Mouse (Mus musculus) forebrain, embryonic 13.5 days (tissue): ENCODE data around the gene Olfr64. TPM values are rescaled to one million over a fixed set of nuclear protein-coding genes. Genes with fewer than 3 reads are reported as not detected.

ENCODE experiments used
- ATAC-seq: fragments of 200-750 bp; cut with Nextera tagmentation; 2 replicates; pipeline ENCODE4 v1.8.0; 2017
- H3K27ac ChIP-seq: fragments of 300-500 bp; sonication (generic); 2 replicates; pipeline ENCODE4 v1.5.1; 2015; ENCODE audit warnings: inconsistent platforms, mild to moderate bottlenecking, moderate library complexity
- H3K27me3 ChIP-seq: fragments of 300-500 bp; sonication (generic); 2 replicates; pipeline ENCODE4 v1.6.1; 2015; ENCODE audit warnings: mild to moderate bottlenecking, inconsistent platforms
- H3K36me3 ChIP-seq: fragments of 300-500 bp; sonication (generic); 2 replicates; pipeline ENCODE4 v1.6.1; 2015; ENCODE audit warnings: mild to moderate bottlenecking, inconsistent platforms; ENCODE audit not compliant: poor library complexity, severe bottlenecking
- H3K4me1 ChIP-seq: fragments of 300-500 bp; sonication (generic); 2 replicates; pipeline ENCODE4 v1.6.1; 2015; ENCODE audit warnings: inconsistent platforms
- H3K4me2 ChIP-seq: fragments of 300-500 bp; sonication (generic); 2 replicates; pipeline ENCODE4 v1.6.1; 2015; ENCODE audit warnings: inconsistent platforms, mild to moderate bottlenecking, moderate library complexity
- H3K4me3 ChIP-seq: fragments of 300-500 bp; sonication (generic); 2 replicates; pipeline ENCODE4 v1.5.1; 2015; ENCODE audit warnings: mild to moderate bottlenecking, inconsistent platforms
- H3K9ac ChIP-seq: fragments of 300-500 bp; sonication (generic); 2 replicates; pipeline ENCODE4 v1.6.1; 2015; ENCODE audit warnings: mild to moderate bottlenecking, inconsistent platforms
- H3K9me3 ChIP-seq: fragments of 300-500 bp; sonication (generic); replicated peaks from 2 replicates; pipeline ENCODE4 v1.6.1; 2016; ENCODE audit warnings: inconsistent platforms
- WGBS: fragments of 180-500 bp; shearing (Covaris S2); methylation state at CpG from one replicate; pipeline ENCODE4 v1.1.7; 2015; 5-methylcytosine and 5-hydroxymethylcytosine counted together
- polyA plus RNA-seq: library from polyadenylated mRNA; unstranded; fragments of >200 nt; fragmentation: Nextera tagmentation; extraction: Ambion mirVana; gene quantifications from 2 replicates; pipeline ENCODE4 v1.2.1, GENCODE M21; 2015

Gene Olfr64
- polyA plus RNA-seq, 1 experiment from 2014 or later, result not detected

- no peak for ATAC-seq
Measured at GRCm38 (mm10) chr7:103865716-103866115, 28.6 kb downstream of the Olfr64 start.

GRCm38 (mm10) chr7:103861531-103861930 lies 32.8 kb downstream of the Olfr64 start:
- H3K9me3 ChIP-seq, result no peaks in the 10 kb centered on the region
- no peak for ATAC-seq
- no peaks in the 10 kb centered on the region for H3K36me3 ChIP-seq
- H3K27ac ChIP-seq, result no peak overlapping the region
- no peaks in the 10 kb centered on the region for H3K4me1 ChIP-seq
- no peak overlapping the region for H3K4me2 ChIP-seq
- 85% methylated on average over 3 of the region's 3 CpGs for WGBS
- no peaks in the 10 kb centered on the region for H3K27me3 ChIP-seq
- no peak overlapping the region for H3K9ac ChIP-seq
- H3K4me3 ChIP-seq, result no peak overlapping the region

More at GRCm38 (mm10) chr7:103865716-103866115, 28.6 kb downstream of the Olfr64 start:
- Histone ChIP-seq H3K4me2 (no peak overlapping the region), H3K4me1 (no peaks in the 10 kb centered on the region), H3K27me3 (no peaks in the 10 kb centered on the region), H3K27ac (no peak overlapping the region), H3K4me3 (no peak overlapping the region), H3K9ac (no peak overlapping the region), H3K36me3 (no peaks in the 10 kb centered on the region), H3K9me3 (no peaks in the 10 kb centered on the region)

- Histone ChIP-seq H3K4me1 (no peaks in the 10 kb centered on the region), H3K27ac (no peak overlapping the region), H3K36me3 (no peaks in the 10 kb centered on the region), H3K4me2 (no peak overlapping the region), H3K9me3 (no peaks in the 10 kb centered on the region), H3K27me3 (no peaks in the 10 kb centered on the region), H3K9ac (no peak overlapping the region), H3K4me3 (no peak overlapping the region)
- 62% methylated on average over 1 of the region's 1 CpGs for WGBS
- ATAC-seq, result no peak
Measured at GRCm38 (mm10) chr7:103860855-103861254, 33.4 kb downstream of the Olfr64 start.

- Histone ChIP-seq H3K4me1 (no peaks in the 10 kb centered on the region), H3K9me3 (no peaks in the 10 kb centered on the region), H3K27me3 (no peaks in the 10 kb centered on the region), H3K27ac (no peak overlapping the region), H3K4me2 (no peak overlapping the region), H3K4me3 (no peak overlapping the region), H3K36me3 (no peaks in the 10 kb centered on the region), H3K9ac (no peak overlapping the region)
- WGBS, result 80% methylated on average over 2 of the region's 2 CpGs
- ATAC-seq, result no peak
Measured at GRCm38 (mm10) chr7:103859076-103859475, 35.2 kb downstream of the Olfr64 start.

- H3K36me3 ChIP-seq, result no peaks in the 10 kb centered on the region
- no peak for ATAC-seq
- H3K27ac ChIP-seq, result no peak overlapping the region
- no peak overlapping the region for H3K9ac ChIP-seq
- no peak overlapping the region for H3K4me3 ChIP-seq
- no peak overlapping the region for H3K4me2 ChIP-seq
- no peaks in the 10 kb centered on the region for H3K27me3 ChIP-seq
- no peaks in the 10 kb centered on the region for H3K4me1 ChIP-seq
- H3K9me3 ChIP-seq, result no peaks in the 10 kb centered on the region
- WGBS, result 76% methylated on average over 1 of the region's 1 CpGs
Measured at GRCm38 (mm10) chr7:103854669-103855068, 39.6 kb downstream of the Olfr64 start.

GRCm38 (mm10) chr7:103853090-103853489 lies 41.2 kb downstream of the Olfr64 start, which contains the start of gene Hbb-y:
Gene Hbb-y (minus strand): TSS chr7:103853216.
- Histone ChIP-seq H3K9me3 (no peaks in the 10 kb centered on the region), H3K27ac (no peak within 1 kb of the TSS), H3K36me3 (no peaks in the 10 kb centered on the region), H3K9ac (no peak within 1 kb of the TSS), H3K4me2 (no peak within 1 kb of the TSS), H3K27me3 (no peaks in the 10 kb centered on the region), H3K4me3 (no peak within 1 kb of the TSS), H3K4me1 (no peaks in the 10 kb centered on the region)
- ATAC-seq, result no peak
- 65% methylated on average over 2 of the region's 2 CpGs for WGBS

- Histone ChIP-seq H3K9me3 (no peaks in the 10 kb centered on the region), H3K36me3 (no peaks in the 10 kb centered on the region), H3K4me3 (no peak overlapping the region), H3K4me1 (no peaks in the 10 kb centered on the region), H3K27ac (no peak overlapping the region), H3K4me2 (no peak overlapping the region), H3K27me3 (no peaks in the 10 kb centered on the region), H3K9ac (no peak overlapping the region)
- 50% methylated on average over 2 of the region's 2 CpGs for WGBS
- no peak for ATAC-seq
Measured at GRCm38 (mm10) chr7:103844525-103845325, 49.6 kb downstream of the Olfr64 start.

GRCm38 (mm10) chr7:103843034-103843433 lies 51.3 kb downstream of the Olfr64 start, which contains the start of gene Hbb-bh1:
Gene Hbb-bh1 (minus strand): TSS chr7:103843164.
- WGBS, result 93% methylated on average over 2 of the region's 2 CpGs
- H3K4me3 ChIP-seq, result no peak within 1 kb of the TSS

GRCm38 (mm10) chr7:103840268-103840667 lies 54.0 kb downstream of the Olfr64 start, which contains the start of gene Hbb-bh2:
Gene Hbb-bh2 (minus strand): TSS chr7:103840520.
- no peak within 1 kb of the TSS for H3K27ac ChIP-seq
- H3K9ac ChIP-seq, result no peak within 1 kb of the TSS
- 74% methylated on average over 3 of the region's 3 CpGs for WGBS
- H3K27me3 ChIP-seq, result no peaks in the 10 kb centered on the region
- H3K36me3 ChIP-seq, result no peaks in the 10 kb centered on the region
- no peaks in the 10 kb centered on the region for H3K4me1 ChIP-seq
- ATAC-seq, result no peak
- H3K4me3 ChIP-seq, result no peak within 1 kb of the TSS
- H3K4me2 ChIP-seq, result no peak within 1 kb of the TSS
- no peaks in the 10 kb centered on the region for H3K9me3 ChIP-seq

More at GRCm38 (mm10) chr7:103843034-103843433, 51.3 kb downstream of the Olfr64 start, which contains the start of gene Hbb-bh1:
- ATAC-seq, result no peak
- Histone ChIP-seq H3K9ac (no peak within 1 kb of the TSS), H3K9me3 (no peaks in the 10 kb centered on the region), H3K4me1 (no peaks in the 10 kb centered on the region), H3K36me3 (no peaks in the 10 kb centered on the region), H3K4me2 (no peak within 1 kb of the TSS), H3K27ac (no peak within 1 kb of the TSS), H3K27me3 (no peaks in the 10 kb centered on the region)

Other genes starting within 250 kb of the Olfr64 start
- gene Olfr623, start 230.8 kb downstream of the Olfr64 start, polyA plus RNA-seq, result not detected in 2 replicates
- 0.03 TPM in 1 of 2 replicates, not detected in the other for gene Olfr624, start 223.3 kb downstream of the Olfr64 start, polyA plus RNA-seq
- gene Olfr625-ps1, start 211.8 kb downstream of the Olfr64 start, polyA plus RNA-seq, result not detected in 2 replicates
- gene Olfr243, start 179.8 kb downstream of the Olfr64 start, polyA plus RNA-seq, result not detected in 2 replicates
- not detected in 2 replicates for gene Olfr628, start 164.1 kb downstream of the Olfr64 start, polyA plus RNA-seq
- not detected in 2 replicates for gene Olfr629, start 149.5 kb downstream of the Olfr64 start, polyA plus RNA-seq
- not detected in 2 replicates for gene Olfr630, start 137.2 kb downstream of the Olfr64 start, polyA plus RNA-seq
- not detected in 2 replicates for gene Olfr69, start 122.9 kb downstream of the Olfr64 start, polyA plus RNA-seq
- gene Olfr68, start 114.8 kb downstream of the Olfr64 start, polyA plus RNA-seq, result not detected in 2 replicates
- not detected in 2 replicates for gene Olfr67, start 102.7 kb downstream of the Olfr64 start, polyA plus RNA-seq
- 960 and 1,191 TPM in 2 replicates for gene Hbb-bt, start 80.5 kb downstream of the Olfr64 start, polyA plus RNA-seq
- 1,844 and 2,278 TPM in 2 replicates for gene Hbb-bs, start 66.4 kb downstream of the Olfr64 start, polyA plus RNA-seq
- gene Hbb-bh2, start 54.0 kb downstream of the Olfr64 start, polyA plus RNA-seq, result not detected in 2 replicates
- 32.1 and 81.1 TPM in 2 replicates for gene Hbb-bh1, start 51.3 kb downstream of the Olfr64 start, polyA plus RNA-seq
- gene Hbb-y, start 41.3 kb downstream of the Olfr64 start, polyA plus RNA-seq, result 3,762 and 4,630 TPM in 2 replicates
- not detected in 2 replicates for gene Olfr66, start 8.2 kb downstream of the Olfr64 start, polyA plus RNA-seq
- not detected in 2 replicates for gene Olfr65, start 9.0 kb upstream of the Olfr64 start, polyA plus RNA-seq
- not detected in 2 replicates for gene Olfr631, start 34.3 kb upstream of the Olfr64 start, polyA plus RNA-seq
- gene Olfr632, start 39.9 kb upstream of the Olfr64 start, polyA plus RNA-seq, result not detected in 2 replicates
- gene Olfr633, start 50.0 kb upstream of the Olfr64 start, polyA plus RNA-seq, result not detected in 2 replicates
- not detected in 2 replicates for gene Olfr635, start 76.7 kb upstream of the Olfr64 start, polyA plus RNA-seq
- gene Olfr638, start 104.3 kb upstream of the Olfr64 start, polyA plus RNA-seq, result not detected in 2 replicates
- 0.04 TPM in 1 of 2 replicates, not detected in the other for gene Olfr639, start 122.8 kb upstream of the Olfr64 start, polyA plus RNA-seq
- gene Olfr640, start 131.1 kb upstream of the Olfr64 start, polyA plus RNA-seq, result not detected in 2 replicates
- not detected in 2 replicates for gene Olfr641, start 141.0 kb upstream of the Olfr64 start, polyA plus RNA-seq
- not detected in 2 replicates for gene Olfr642, start 158.2 kb upstream of the Olfr64 start, polyA plus RNA-seq
- not detected in 2 replicates for gene 4930516K23Rik, start 167.0 kb upstream of the Olfr64 start, polyA plus RNA-seq
- not detected in 2 replicates for gene Olfr644, start 177.4 kb upstream of the Olfr64 start, polyA plus RNA-seq
- not detected in 2 replicates for gene Olfr645, start 191.0 kb upstream of the Olfr64 start, polyA plus RNA-seq
- gene Olfr646, start 210.4 kb upstream of the Olfr64 start, polyA plus RNA-seq, result not detected in 2 replicates
- not detected in 2 replicates for gene Ubqln5, start 235.3 kb upstream of the Olfr64 start, polyA plus RNA-seq
- gene Olfr643, start 242.9 kb upstream of the Olfr64 start, polyA plus RNA-seq, result not detected in 2 replicates
- gene Ubqln3, start 248.8 kb upstream of the Olfr64 start, polyA plus RNA-seq, result not detected in 2 replicates